Mouse (Mus musculus) heart, embryonic 10.5 days (tissue): ENCODE results near the gene Slc38a4. TPM values are rescaled to one million over a fixed set of nuclear protein-coding genes. Genes with fewer than 3 reads are reported as not detected.

Source experiments
- DNase-seq: peaks from one replicate; pipeline ENCODE4 v3.0.0-alpha.2; 2017; ENCODE audit warnings: low spot score
- H3K27ac ChIP-seq: fragments of 300-500 bp; sonication (generic); 2 replicates; pipeline ENCODE4 v1.5.1; 2016; ENCODE audit warnings: mild to moderate bottlenecking
- H3K27me3 ChIP-seq: fragments of 300-500 bp; sonication (generic); 2 replicates; pipeline ENCODE4 v1.6.1; 2016; ENCODE audit warnings: mild to moderate bottlenecking; ENCODE audit not compliant: poor library complexity, insufficient read depth, severe bottlenecking
- H3K36me3 ChIP-seq: fragments of 300-500 bp; sonication (generic); 2 replicates; pipeline ENCODE4 v1.6.1; 2016; ENCODE audit warnings: mild to moderate bottlenecking, moderate library complexity
- H3K4me1 ChIP-seq: fragments of 300-500 bp; sonication (generic); 2 replicates; pipeline ENCODE4 v1.6.1; 2016; ENCODE audit warnings: mild to moderate bottlenecking
- H3K4me3 ChIP-seq: fragments of 300-500 bp; sonication (generic); 2 replicates; pipeline ENCODE4 v1.5.1; 2016; ENCODE audit warnings: mild to moderate bottlenecking, moderate library complexity
- H3K9me3 ChIP-seq: fragments of 300-500 bp; sonication (generic); 2 replicates; pipeline ENCODE4 v1.6.1; 2016; ENCODE audit warnings: mild to moderate bottlenecking, moderate library complexity
- WGBS: fragments of 180-500 bp; shearing (Covaris S2); methylation state at CpG from one replicate; pipeline ENCODE4 v1.1.7; 2016; 5-methylcytosine and 5-hydroxymethylcytosine counted together
- polyA plus RNA-seq: library from polyadenylated mRNA; unstranded; fragments of >200 nt; fragmentation: Nextera tagmentation; extraction: Ambion mirVana; gene quantifications from 2 replicates; pipeline ENCODE4 v1.2.1, GENCODE M21; 2016

Slc38a4 gene
- 148 and 160 TPM in 2 replicates for polyA plus RNA-seq

DNA sequence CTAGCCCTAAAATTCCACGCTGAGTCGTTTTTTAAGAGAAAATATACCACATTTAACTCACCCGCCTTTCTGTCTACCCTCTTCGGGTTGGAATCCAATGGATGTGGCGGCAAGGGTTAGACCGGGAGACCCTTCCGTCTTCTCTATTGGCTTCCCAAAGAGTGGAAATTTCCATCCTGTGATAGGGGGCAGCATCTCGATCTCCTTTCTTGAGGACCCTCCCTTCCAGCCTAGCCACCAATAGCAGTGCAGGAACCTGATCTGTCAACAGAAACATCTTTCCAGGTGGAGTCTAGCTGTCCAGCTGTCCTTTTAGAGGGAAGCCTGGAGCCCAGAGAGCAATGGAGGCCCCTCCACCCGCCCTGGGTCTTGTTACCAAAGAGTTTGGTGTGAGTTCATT is at the start of gene Slc38a4:
TSS of gene Slc38a4 (minus strand) at position 163 of the 400 bp plus-strand sequence.
- Histone ChIP-seq H3K9me3 (peaks cover 4% of the 10 kb centered on the region; the same call in 1 of the 2 replicates), H3K27me3 (no peaks in the 10 kb centered on the region), H3K27ac (peak within 1 kb of the TSS; percentile 90), H3K36me3 (peaks cover 7% of the 10 kb centered on the region; the same call in 1 of the 2 replicates), H3K4me3 (peak within 1 kb of the TSS; percentile 71), H3K4me1 (peaks cover 18% of the 10 kb centered on the region)
- WGBS, result 61% methylated on average over 9 of the region's 9 CpGs
- peak; percentile 89 for DNase-seq

DNA sequence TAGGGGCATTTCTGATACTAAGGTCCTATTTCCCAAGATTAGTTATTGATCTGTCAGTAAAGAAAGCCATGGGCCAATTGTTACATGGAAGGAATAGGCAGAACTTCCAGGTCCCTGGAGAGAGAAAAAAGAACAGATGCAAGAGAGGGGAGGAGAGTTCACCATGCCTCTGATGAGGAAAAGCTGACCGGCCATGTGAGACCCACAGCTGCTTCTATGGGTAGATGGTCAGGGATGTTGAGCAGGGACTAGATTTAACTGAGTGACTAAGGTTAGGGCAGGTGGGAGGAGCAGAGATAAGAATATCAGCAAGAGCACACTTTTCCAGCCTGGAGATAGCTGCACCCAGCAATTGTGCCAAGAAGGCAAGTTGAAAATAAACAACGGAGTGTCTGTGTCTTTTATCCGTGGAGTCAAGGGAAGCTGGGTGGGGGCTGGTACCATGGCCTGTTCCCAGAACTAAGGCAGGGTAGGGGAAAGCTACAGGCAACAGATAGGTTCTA is 49.2 kb upstream of the Slc38a4 start:
- H3K27ac ChIP-seq, result peak overlapping the region; percentile 78
- H3K4me1 ChIP-seq, result peaks cover 64% of the 10 kb centered on the region
- no peaks in the 10 kb centered on the region for H3K36me3 ChIP-seq
- 5% methylated on average over 3 of the region's 3 CpGs for WGBS
- no peaks in the 10 kb centered on the region for H3K27me3 ChIP-seq
- no peak overlapping the region for H3K4me3 ChIP-seq
- DNase-seq, result no peak
- no peaks in the 10 kb centered on the region for H3K9me3 ChIP-seq

DNA sequence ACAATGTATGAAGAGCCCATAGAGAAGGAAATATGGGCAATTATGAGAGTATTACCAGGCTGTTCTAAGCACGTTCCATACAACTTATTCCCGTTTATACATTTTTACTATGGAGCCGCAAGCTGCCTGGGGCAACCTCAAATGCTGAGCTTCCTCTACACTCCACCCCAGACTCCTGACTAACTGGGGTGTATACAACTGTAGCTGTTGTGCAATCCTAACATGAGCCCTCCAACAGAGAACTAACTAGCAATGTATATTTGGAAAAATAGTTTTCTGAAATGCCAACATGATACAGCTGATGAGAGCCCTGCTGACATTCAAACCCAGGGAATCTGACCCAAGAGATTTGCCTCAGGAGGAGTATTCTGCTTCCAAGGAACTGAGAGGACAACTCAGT is 48.3 kb upstream of the Slc38a4 start:
- H3K27ac ChIP-seq, result peak overlapping the region; percentile 78
- no peaks in the 10 kb centered on the region for H3K36me3 ChIP-seq
- no peak overlapping the region for H3K4me3 ChIP-seq
- DNase-seq, result no peak
- 86% methylated on average over 3 of the region's 3 CpGs for WGBS
- no peaks in the 10 kb centered on the region for H3K9me3 ChIP-seq
- peaks cover 64% of the 10 kb centered on the region for H3K4me1 ChIP-seq
- no peaks in the 10 kb centered on the region for H3K27me3 ChIP-seq

DNA sequence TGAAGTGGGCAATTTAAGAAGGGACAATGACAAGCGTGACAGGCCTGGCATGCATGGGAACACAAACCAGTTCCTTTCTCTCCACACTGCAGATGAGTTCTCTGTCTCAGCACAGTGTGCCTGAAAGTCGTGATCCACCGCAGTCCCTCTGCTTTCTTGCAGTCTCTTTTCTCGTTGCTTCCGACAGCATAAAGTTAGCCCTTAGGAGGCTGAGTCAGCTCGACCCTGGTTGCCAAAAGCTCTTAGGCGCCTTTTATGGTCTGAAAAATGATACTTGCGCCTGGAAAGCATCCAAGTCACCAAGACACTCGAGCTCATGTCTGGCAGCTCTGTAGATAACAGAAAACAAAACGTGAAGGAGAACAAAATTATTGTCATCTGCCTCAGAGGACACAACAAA is 47.1 kb upstream of the Slc38a4 start:
- H3K4me1 ChIP-seq, result peaks cover 58% of the 10 kb centered on the region
- no peak overlapping the region for H3K4me3 ChIP-seq
- H3K27me3 ChIP-seq, result no peaks in the 10 kb centered on the region
- peak; percentile 83 for DNase-seq
- 22% methylated on average over 10 of the region's 10 CpGs for WGBS
- H3K9me3 ChIP-seq, result no peaks in the 10 kb centered on the region
- H3K36me3 ChIP-seq, result no peaks in the 10 kb centered on the region
- peak overlapping the region; percentile 83 for H3K27ac ChIP-seq

DNA sequence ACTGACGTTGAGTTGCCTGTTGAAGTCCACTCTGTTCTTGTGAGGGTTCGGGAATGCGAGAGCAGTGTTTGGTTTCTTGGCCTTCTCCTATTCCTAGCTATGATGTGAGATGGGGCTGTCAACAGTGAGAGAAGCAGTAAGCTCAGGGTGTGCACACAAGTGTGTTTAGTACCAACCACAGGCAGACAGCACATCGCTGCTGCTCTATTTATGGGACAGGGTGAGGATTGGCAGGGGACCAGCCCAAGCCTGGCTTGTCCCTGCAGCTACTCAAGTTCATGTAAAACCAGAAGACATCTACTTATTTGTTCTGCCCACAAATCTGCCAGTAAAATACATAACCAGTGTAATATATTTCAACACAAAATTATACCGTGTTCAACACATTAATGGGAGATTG is 46.4 kb upstream of the Slc38a4 start:
- Histone ChIP-seq H3K4me1 (peaks cover 55% of the 10 kb centered on the region), H3K4me3 (no peak overlapping the region), H3K9me3 (no peaks in the 10 kb centered on the region), H3K27ac (peak overlapping the region; percentile 83), H3K36me3 (no peaks in the 10 kb centered on the region), H3K27me3 (no peaks in the 10 kb centered on the region)
- DNase-seq, result no peak
- 63% methylated on average over 5 of the region's 5 CpGs for WGBS

DNA sequence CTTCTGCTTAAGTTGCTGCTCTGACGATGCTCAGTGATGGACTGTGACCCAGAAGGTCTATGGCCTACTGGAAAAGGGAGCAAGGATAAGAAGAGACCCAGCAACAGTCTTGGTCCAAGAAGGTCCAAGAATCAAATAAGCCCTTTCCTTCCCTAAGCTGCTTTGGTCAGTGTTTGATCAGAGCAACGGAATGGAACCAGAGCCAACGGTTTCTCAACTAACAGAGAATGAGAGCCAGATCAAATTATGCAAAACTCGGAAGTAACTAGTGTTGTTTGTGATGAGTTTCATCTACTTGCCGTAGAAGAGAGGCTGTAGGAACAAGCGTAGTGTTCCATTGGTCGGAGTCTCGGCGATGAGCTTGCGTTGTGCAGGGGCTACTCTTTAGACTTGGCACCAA is 43.3 kb upstream of the Slc38a4 start:
- no peak overlapping the region for H3K4me3 ChIP-seq
- no peaks in the 10 kb centered on the region for H3K9me3 ChIP-seq
- 93% methylated on average over 10 of the region's 10 CpGs for WGBS
- no peak overlapping the region for H3K27ac ChIP-seq
- DNase-seq, result no peak
- H3K36me3 ChIP-seq, result no peaks in the 10 kb centered on the region
- H3K27me3 ChIP-seq, result no peaks in the 10 kb centered on the region
- peaks cover 36% of the 10 kb centered on the region for H3K4me1 ChIP-seq

DNA sequence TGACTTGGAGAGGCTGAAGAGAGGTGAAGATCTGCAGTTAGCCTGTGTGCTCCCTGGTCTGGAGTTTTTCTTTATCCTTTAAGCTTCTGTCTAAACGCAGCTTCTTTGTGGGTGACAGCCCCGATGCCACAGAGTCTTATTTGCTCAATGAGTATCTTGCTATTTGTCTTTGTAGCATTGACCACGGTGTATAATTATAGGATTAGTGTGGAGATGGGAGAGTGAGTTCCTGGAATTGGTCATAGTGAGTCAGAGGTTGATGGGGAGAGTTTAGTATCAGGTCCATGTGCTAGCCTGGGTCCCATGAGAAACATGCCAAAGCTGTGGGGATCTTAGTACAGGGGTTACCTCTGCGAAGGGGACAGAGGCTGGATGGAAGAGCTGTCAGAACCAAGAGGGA is 41.8 kb upstream of the Slc38a4 start:
- no peak for DNase-seq
- 83% methylated on average over 4 of the region's 4 CpGs for WGBS
- Histone ChIP-seq H3K27ac (no peak overlapping the region), H3K36me3 (no peaks in the 10 kb centered on the region), H3K4me1 (peaks cover 23% of the 10 kb centered on the region), H3K27me3 (no peaks in the 10 kb centered on the region), H3K9me3 (no peaks in the 10 kb centered on the region), H3K4me3 (no peak overlapping the region)

DNA sequence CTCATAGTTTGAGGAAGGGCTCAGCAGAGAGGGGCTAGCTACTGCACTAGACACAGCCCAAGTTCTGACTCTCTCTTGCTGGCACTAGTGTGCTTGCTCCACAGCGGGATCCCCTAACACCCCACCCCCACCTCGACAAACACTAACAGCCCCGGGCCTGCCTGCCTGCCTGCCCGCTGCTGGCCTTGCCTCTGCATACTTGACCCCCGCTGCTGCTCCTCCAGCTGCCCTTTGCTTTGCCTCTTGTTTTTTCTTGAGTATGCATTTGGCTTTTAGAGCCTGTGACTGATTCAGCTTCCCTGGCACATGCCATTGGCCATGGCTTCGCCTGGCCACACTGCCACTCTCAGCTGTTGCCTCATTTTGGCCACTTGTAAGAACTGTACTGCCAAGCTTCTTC is 33.8 kb upstream of the Slc38a4 start:
- Histone ChIP-seq H3K4me1 (peaks cover 31% of the 10 kb centered on the region), H3K27me3 (no peaks in the 10 kb centered on the region), H3K9me3 (no peaks in the 10 kb centered on the region), H3K36me3 (no peaks in the 10 kb centered on the region), H3K27ac (peak overlapping the region; percentile 73), H3K4me3 (peak overlapping the region; percentile 37)
- 7% methylated on average over 6 of the region's 6 CpGs for WGBS
- DNase-seq, result peak; percentile 83

DNA sequence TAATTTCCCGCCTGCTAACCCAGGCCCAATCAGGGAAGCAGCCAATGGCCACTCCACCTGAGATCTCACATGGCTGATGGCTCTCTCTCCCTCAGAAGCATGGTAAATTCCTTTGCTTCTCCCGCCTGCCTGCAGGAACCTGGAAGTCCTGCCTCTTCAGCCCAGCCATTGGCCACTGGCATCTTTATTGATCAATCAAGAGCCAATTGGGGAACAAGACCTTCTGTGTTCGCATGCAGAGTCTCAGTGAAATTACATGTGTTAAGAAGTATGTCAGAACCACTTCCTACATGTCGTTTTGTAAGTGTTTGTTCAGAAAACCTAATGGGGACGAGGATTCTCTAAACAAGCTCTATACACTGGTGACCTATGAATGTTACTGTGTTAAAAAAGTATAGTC is 30.1 kb upstream of the Slc38a4 start:
- H3K36me3 ChIP-seq, result no peaks in the 10 kb centered on the region
- peak overlapping the region; percentile 70 for H3K27ac ChIP-seq
- peaks cover 21% of the 10 kb centered on the region for H3K4me1 ChIP-seq
- WGBS, result 41% methylated on average over 5 of the region's 5 CpGs
- peak overlapping the region; percentile 27; the same call in 1 of the 2 replicates for H3K4me3 ChIP-seq
- H3K9me3 ChIP-seq, result no peaks in the 10 kb centered on the region
- no peaks in the 10 kb centered on the region for H3K27me3 ChIP-seq
- no peak for DNase-seq

DNA sequence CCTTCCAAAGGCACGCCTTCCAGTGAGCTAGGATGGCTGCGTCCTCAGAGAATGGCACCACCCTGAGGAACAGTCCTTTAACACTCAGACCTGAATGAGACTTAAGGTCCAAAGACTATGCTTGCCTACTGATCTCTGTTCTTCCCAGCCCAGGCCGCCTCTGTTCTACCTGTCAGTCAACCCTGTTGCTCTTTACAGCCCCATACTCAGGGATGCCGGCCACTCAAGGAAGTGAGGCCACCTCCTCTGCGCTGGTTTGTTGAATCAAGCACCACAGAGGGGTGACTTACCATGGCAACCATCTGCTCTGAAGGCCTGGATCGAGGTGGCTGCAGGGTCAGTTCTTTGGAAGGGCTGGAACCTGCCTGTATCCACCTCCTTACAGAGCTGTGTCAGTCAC is 21.9 kb upstream of the Slc38a4 start:
- peaks cover 24% of the 10 kb centered on the region for H3K4me1 ChIP-seq
- no peaks in the 10 kb centered on the region for H3K9me3 ChIP-seq
- WGBS, result 88% methylated on average over 6 of the region's 6 CpGs
- no peak overlapping the region for H3K4me3 ChIP-seq
- DNase-seq, result no peak
- no peaks in the 10 kb centered on the region for H3K27me3 ChIP-seq
- H3K36me3 ChIP-seq, result no peaks in the 10 kb centered on the region
- H3K27ac ChIP-seq, result no peak overlapping the region

DNA sequence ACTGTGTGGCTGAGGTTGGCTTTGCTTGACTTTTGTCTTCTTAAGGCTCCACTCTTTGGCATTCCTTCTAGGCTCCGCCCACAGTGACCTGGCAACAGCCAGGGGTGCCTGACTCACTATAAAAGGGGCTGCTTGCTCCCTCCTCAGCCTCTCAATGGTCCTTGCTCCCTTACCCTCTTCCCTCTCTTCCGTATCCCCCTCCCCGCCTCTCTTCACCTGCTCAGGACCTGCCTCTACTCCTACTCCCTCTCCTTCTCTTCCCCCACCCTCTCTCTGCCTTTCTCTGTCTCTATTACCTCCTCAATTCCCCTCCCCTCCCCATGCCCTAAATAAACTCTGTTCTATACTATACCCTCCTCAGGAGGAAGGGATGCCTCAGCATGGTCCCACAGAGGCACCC is 20.3 kb upstream of the Slc38a4 start:
- H3K36me3 ChIP-seq, result no peaks in the 10 kb centered on the region
- peaks cover 26% of the 10 kb centered on the region for H3K4me1 ChIP-seq
- no peak overlapping the region for H3K4me3 ChIP-seq
- WGBS, result 60% methylated on average over 3 of the region's 3 CpGs
- H3K27ac ChIP-seq, result no peak overlapping the region
- DNase-seq, result no peak
- H3K9me3 ChIP-seq, result no peaks in the 10 kb centered on the region
- no peaks in the 10 kb centered on the region for H3K27me3 ChIP-seq

DNA sequence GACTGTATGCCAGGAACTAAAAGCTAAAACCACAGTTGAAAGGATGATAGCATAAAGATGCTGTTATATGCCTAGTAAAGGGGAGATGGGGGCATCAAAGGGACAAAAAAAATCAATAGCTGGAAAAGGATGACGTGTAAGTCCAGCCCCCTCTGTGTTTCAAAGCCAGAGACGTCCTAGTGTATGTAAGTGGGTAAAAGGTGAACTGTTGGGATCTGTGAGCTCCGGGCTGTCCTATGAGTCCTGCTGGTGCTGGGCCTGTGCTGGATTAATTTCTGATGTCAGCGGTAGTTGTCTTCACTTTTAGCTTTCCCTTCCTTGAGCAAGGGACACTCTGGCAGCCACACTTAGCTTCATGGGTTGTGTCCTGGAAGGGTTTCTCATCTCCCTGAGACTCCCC is 19.5 kb upstream of the Slc38a4 start:
- Histone ChIP-seq H3K4me3 (no peak overlapping the region), H3K4me1 (peaks cover 26% of the 10 kb centered on the region), H3K27me3 (no peaks in the 10 kb centered on the region), H3K27ac (0 out of 2 replicates have a peak overlapping the region, but pooled peaks have one; percentile 36), H3K36me3 (no peaks in the 10 kb centered on the region), H3K9me3 (no peaks in the 10 kb centered on the region)
- 65% methylated on average over 4 of the region's 4 CpGs for WGBS
- no peak for DNase-seq

DNA sequence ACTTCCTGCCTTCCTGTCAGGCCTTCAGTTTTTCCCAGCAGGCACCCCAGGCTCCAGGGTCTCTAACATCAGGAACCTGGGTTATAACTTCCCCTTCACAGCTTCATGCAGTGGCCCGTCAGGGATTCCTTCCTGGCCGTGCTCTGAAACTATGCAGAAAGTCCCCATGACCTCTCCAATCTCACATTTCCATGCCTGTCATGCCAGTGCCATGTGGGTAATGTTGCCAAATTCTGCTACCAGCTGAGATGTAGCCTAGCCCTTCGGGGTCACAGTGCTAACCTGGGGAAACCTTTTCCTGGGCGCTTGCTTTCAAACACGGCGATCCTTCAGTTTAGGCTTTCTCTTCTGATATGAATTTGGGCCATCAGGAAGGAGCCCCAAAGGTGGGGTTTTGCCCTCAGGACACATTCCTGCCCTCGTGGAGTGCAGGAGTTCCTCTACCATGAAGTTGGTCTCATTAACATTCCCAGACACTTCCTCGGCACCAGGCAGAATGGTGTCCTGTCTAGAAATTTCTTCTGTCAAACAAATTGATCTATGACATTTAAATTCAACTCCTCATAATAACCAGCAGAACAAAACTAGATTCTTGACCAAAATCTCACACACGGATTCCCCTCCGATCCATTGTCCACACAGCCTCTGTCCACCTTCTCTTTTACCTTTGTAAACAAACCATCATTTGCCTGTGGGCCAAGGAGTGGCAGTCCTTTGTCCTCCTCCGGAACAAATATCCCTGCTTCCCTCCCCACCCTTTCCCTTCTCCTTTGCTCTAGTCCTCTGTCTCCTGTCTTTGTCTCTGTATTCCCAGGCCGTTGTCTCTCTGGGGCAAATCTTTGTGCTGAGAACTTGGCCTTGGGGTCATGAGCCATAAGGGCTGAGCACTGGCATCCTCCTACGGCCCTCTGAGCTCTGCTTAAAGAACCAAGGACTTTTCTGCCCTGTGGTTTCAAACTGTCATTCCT is 17.4 kb upstream of the Slc38a4 start:
- Histone ChIP-seq H3K9me3 (no peaks in the 10 kb centered on the region), H3K27me3 (no peaks in the 10 kb centered on the region), H3K27ac (peak overlapping the region; percentile 72), H3K4me1 (peaks cover 29% of the 10 kb centered on the region), H3K4me3 (no peak overlapping the region), H3K36me3 (no peaks in the 10 kb centered on the region)
- WGBS, result 62% methylated on average over 13 of the region's 13 CpGs
- DNase-seq, result no peak
